Mouse (Mus musculus): ENCODE measurements around the gene Stk38. TPM values are rescaled to one million over a fixed set of nuclear protein-coding genes. Genes with fewer than 3 reads are reported as not detected.

Stk38 gene
- polyA plus RNA-seq, 1 experiment from 2014 or later = 82.1 TPM

- ATAC-seq (ENCODE audit: low FRiP score) = no peak; the same call in 1 of the 2 replicates
- Histone ChIP-seq H3K4me3 (replicated peaks) (no peak overlapping the region), H3K27me3 (replicated peaks) (no peaks in the 10 kb centered on the region), H3K9me3 (replicated peaks) (no peaks in the 10 kb centered on the region), H3K4me1 (peaks cover 10% of the 10 kb centered on the region), H3K27ac (replicated peaks) (peak overlapping the region; percentile 51), H3K4me2 (peak overlapping the region; percentile 41), H3K36me3 (no peaks in the 10 kb centered on the region), H3K9ac (replicated peaks) (no peak overlapping the region)
- WGBS = 17% methylated on average over 14 of the region's 14 CpGs
Observed at GRCm38 (mm10) chr17:28930392-28931074, 77.3 kb downstream of the Stk38 start.

- ATAC-seq (ENCODE audit: low FRiP score) = no peak
- peaks cover 10% of the 10 kb centered on the region for H3K4me1 ChIP-seq
- no peaks in the 10 kb centered on the region for H3K27me3 ChIP-seq (replicated peaks)
- H3K27ac ChIP-seq (replicated peaks) = no peak overlapping the region
- 95% methylated on average over 4 of the region's 4 CpGs for WGBS
- H3K9ac ChIP-seq (replicated peaks) = no peak overlapping the region
- H3K36me3 ChIP-seq = no peaks in the 10 kb centered on the region
- H3K9me3 ChIP-seq (replicated peaks) = no peaks in the 10 kb centered on the region
- H3K4me2 ChIP-seq = no peak overlapping the region
- no peak overlapping the region for H3K4me3 ChIP-seq (replicated peaks)
Observed at GRCm38 (mm10) chr17:28929369-28929768, 78.4 kb downstream of the Stk38 start.

- 75% methylated on average over 9 of the region's 9 CpGs for whole genome bisulfite sequencing
Observed at GRCm38 (mm10) chr17:28928004-28928403, 79.8 kb downstream of the Stk38 start.

GRCm38 (mm10) chr17:28926866-28927635 is 80.7 kb downstream of the Stk38 start:
- H3K4me2 ChIP-seq = no peak overlapping the region
- H3K36me3 ChIP-seq = no peaks in the 10 kb centered on the region
- no peaks in the 10 kb centered on the region for H3K9me3 ChIP-seq (replicated peaks)
- WGBS = 50% methylated on average over 15 of the region's 15 CpGs
- peaks cover 10% of the 10 kb centered on the region for H3K4me1 ChIP-seq
- no peak overlapping the region for H3K4me3 ChIP-seq (replicated peaks)
- H3K27me3 ChIP-seq (replicated peaks) = no peaks in the 10 kb centered on the region
- ATAC-seq (ENCODE audit: low FRiP score) = no peak
- H3K9ac ChIP-seq (replicated peaks) = no peak overlapping the region
- H3K27ac ChIP-seq (replicated peaks) = no peak overlapping the region

More at GRCm38 (mm10) chr17:28928004-28928403, 79.8 kb downstream of the Stk38 start:
- Histone ChIP-seq H3K4me1 (peaks cover 10% of the 10 kb centered on the region), H3K9ac (replicated peaks) (no peak overlapping the region), H3K27ac (replicated peaks) (no peak overlapping the region), H3K27me3 (replicated peaks) (no peaks in the 10 kb centered on the region), H3K4me3 (replicated peaks) (no peak overlapping the region), H3K4me2 (no peak overlapping the region), H3K9me3 (replicated peaks) (no peaks in the 10 kb centered on the region), H3K36me3 (no peaks in the 10 kb centered on the region)
- no peak for ATAC-seq (ENCODE audit: low FRiP score)

- no peaks in the 10 kb centered on the region for H3K9me3 ChIP-seq (replicated peaks)
- no peak overlapping the region for H3K27ac ChIP-seq (replicated peaks)
- H3K36me3 ChIP-seq = no peaks in the 10 kb centered on the region
- H3K9ac ChIP-seq (replicated peaks) = no peak overlapping the region
- H3K4me3 ChIP-seq (replicated peaks) = no peak overlapping the region
- no peak for ATAC-seq (ENCODE audit: low FRiP score)
- WGBS = 18% methylated on average over 13 of the region's 13 CpGs
- peaks cover 10% of the 10 kb centered on the region for H3K4me1 ChIP-seq
- no peaks in the 10 kb centered on the region for H3K27me3 ChIP-seq (replicated peaks)
- H3K4me2 ChIP-seq = no peak overlapping the region
Observed at GRCm38 (mm10) chr17:28926380-28926779, 81.4 kb downstream of the Stk38 start.

GRCm38 (mm10) chr17:28924957-28925595 is 82.7 kb downstream of the Stk38 start:
- 84% methylated on average over 8 of the region's 8 CpGs for WGBS
- H3K4me2 ChIP-seq = no peak overlapping the region
- ATAC-seq (ENCODE audit: low FRiP score) = no peak

GRCm38 (mm10) chr17:28922096-28922495 is 85.7 kb downstream of the Stk38 start:
- no peaks in the 10 kb centered on the region for H3K9me3 ChIP-seq (replicated peaks)
- H3K27ac ChIP-seq (replicated peaks) = no peak overlapping the region
- H3K4me1 ChIP-seq = no peaks in the 10 kb centered on the region; the same call in 1 of the 2 replicates
- 65% methylated on average over 6 of the region's 6 CpGs for WGBS
- H3K27me3 ChIP-seq (replicated peaks) = no peaks in the 10 kb centered on the region
- no peak overlapping the region for H3K4me3 ChIP-seq (replicated peaks)
- no peak overlapping the region for H3K9ac ChIP-seq (replicated peaks)
- H3K36me3 ChIP-seq = no peaks in the 10 kb centered on the region
- no peak for ATAC-seq (ENCODE audit: low FRiP score)
- H3K4me2 ChIP-seq = no peak overlapping the region

More at GRCm38 (mm10) chr17:28924957-28925595, 82.7 kb downstream of the Stk38 start:
- Histone ChIP-seq H3K36me3 (no peaks in the 10 kb centered on the region), H3K9me3 (replicated peaks) (no peaks in the 10 kb centered on the region), H3K4me3 (replicated peaks) (no peak overlapping the region), H3K27ac (replicated peaks) (no peak overlapping the region), H3K9ac (replicated peaks) (no peak overlapping the region), H3K27me3 (replicated peaks) (no peaks in the 10 kb centered on the region), H3K4me1 (peaks cover 1% of the 10 kb centered on the region)

- Histone ChIP-seq H3K4me1 (no peaks in the 10 kb centered on the region), H3K4me3 (replicated peaks) (no peak overlapping the region), H3K9me3 (replicated peaks) (no peaks in the 10 kb centered on the region), H3K4me2 (no peak overlapping the region), H3K36me3 (no peaks in the 10 kb centered on the region), H3K27me3 (replicated peaks) (no peaks in the 10 kb centered on the region), H3K9ac (replicated peaks) (no peak overlapping the region), H3K27ac (replicated peaks) (no peak overlapping the region)
- no peak for ATAC-seq (ENCODE audit: low FRiP score)
- 81% methylated on average over 8 of the region's 8 CpGs for WGBS
Observed at GRCm38 (mm10) chr17:28921086-28921485, 86.7 kb downstream of the Stk38 start.

Other genes with a start within 250 kb of the Stk38 start
- gene Mapk13, start 238.7 kb downstream of the Stk38 start, polyA plus RNA-seq (2015; fragmentation: Nextera tagmentation; extraction: Ambion mirVana) = 1.2 and 13.6 TPM in 2 replicates
- 7.0 and 10.9 TPM in 2 replicates for gene Brpf3, start 206.9 kb downstream of the Stk38 start, polyA plus RNA-seq (2015; fragmentation: Nextera tagmentation; extraction: Ambion mirVana)
- gene Pnpla1, start 149.6 kb downstream of the Stk38 start, polyA plus RNA-seq (2015; fragmentation: Nextera tagmentation; extraction: Ambion mirVana) = 0.06 and 0.15 TPM in 2 replicates
- gene 4930539E08Rik, start 92.7 kb downstream of the Stk38 start, polyA plus RNA-seq (2015; fragmentation: Nextera tagmentation; extraction: Ambion mirVana) = 1.1 and 1.6 TPM in 2 replicates
- gene Pxt1, start 64.2 kb downstream of the Stk38 start, polyA plus RNA-seq (2015; fragmentation: Nextera tagmentation; extraction: Ambion mirVana) = 0.24 TPM in 1 of 2 replicates, not detected in the other
- 78.9 and 81.3 TPM in 2 replicates for gene Kctd20, start 56.0 kb downstream of the Stk38 start, polyA plus RNA-seq (2015; fragmentation: Nextera tagmentation; extraction: Ambion mirVana)
- 403 and 429 TPM in 2 replicates for gene Srsf3, start 24.6 kb upstream of the Stk38 start, polyA plus RNA-seq (2015; fragmentation: Nextera tagmentation; extraction: Ambion mirVana)
- gene Cdkn1a, start 83.0 kb upstream of the Stk38 start, polyA plus RNA-seq (2015; fragmentation: Nextera tagmentation; extraction: Ambion mirVana) = 99.0 and 99.7 TPM in 2 replicates
- 0.15 and 3.7 TPM in 2 replicates for gene Rab44, start 106.2 kb upstream of the Stk38 start, polyA plus RNA-seq (2015; fragmentation: Nextera tagmentation; extraction: Ambion mirVana)
- gene Cpne5, start 230.2 kb upstream of the Stk38 start, polyA plus RNA-seq (2015; fragmentation: Nextera tagmentation; extraction: Ambion mirVana) = 56.0 and 61.2 TPM in 2 replicates